ENCODE assay signal across 9 mouse cellular contexts in the genomic region with DNA sequence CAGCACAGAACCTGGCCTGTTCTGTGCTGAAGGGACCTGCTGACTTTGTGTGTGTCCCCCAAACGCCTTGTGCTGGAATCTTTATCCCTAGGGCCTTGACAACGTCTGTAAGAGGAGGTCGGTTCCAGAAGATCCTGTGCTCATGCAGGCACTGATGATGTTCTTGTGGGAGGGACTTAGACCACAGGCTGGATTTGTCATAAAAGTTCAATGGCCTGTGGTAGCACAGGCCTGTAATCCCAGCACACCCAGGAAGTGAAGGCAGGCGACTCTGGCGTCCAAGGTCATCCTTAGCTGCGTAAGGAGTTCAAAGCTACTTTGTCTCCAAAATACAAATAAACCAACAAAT. TPM values are rescaled to one million over a fixed set of nuclear protein-coding genes. Genes with fewer than 3 reads are reported as not detected.
DNase-seq lines count a peak whose midpoint lies in the region; ATAC-seq and TF ChIP-seq lines count a peak whose summit lies in the region.
"Had no signal": no experiment of that assay in that cellular context is flagged by ENCODE, and none has a peak within 500 bp of the region (broad histone marks: within the 10 kb centered on the region; RNA-seq: fewer than 3 reads in every experiment).

No protein-coding gene starts in this region.

- no peaks in the 10 kb centered on the region for H3K9me3 ChIP-seq in embryonic facial prominence, embryonic 11.5 days (replicated peaks; ENCODE audit: control insufficient read depth, low read length)
- no peaks in the 10 kb centered on the region for H3K9me3 ChIP-seq in hindbrain, embryonic 16.5 days (ENCODE audit: control insufficient read depth, low read length)
- H3K9me3 ChIP-seq in midbrain, embryonic 16.5 days (replicated peaks; ENCODE audit: control insufficient read depth, low read length, poor library complexity, severe bottlenecking): no peaks in the 10 kb centered on the region

- no peak overlapping the region for H3K9ac ChIP-seq in heart, adult 2 months (ENCODE audit: low read depth, low read length)
- no peak overlapping the region for H3K9ac ChIP-seq in embryonic facial prominence, embryonic 11.5 days (replicated peaks; ENCODE audit: low read length)
- 0 out of 2 replicates have a peak overlapping the region, but pooled peaks have one; percentile 1 for H3K9ac ChIP-seq in hindbrain, embryonic 16.5 days (ENCODE audit: low read depth, low read length)
- H3K9ac ChIP-seq in midbrain, embryonic 16.5 days (ENCODE audit: low read depth, low read length): 0 out of 2 replicates have a peak overlapping the region, but pooled peaks have one; percentile 18

- H3K4me3 ChIP-seq in heart, adult 2 months: no peak overlapping the region
- no peak overlapping the region for H3K4me3 ChIP-seq in embryonic facial prominence, embryonic 11.5 days (ENCODE audit: low read depth, low read length)
- H3K4me3 ChIP-seq in hindbrain, embryonic 16.5 days (ENCODE audit: low read length): no peak overlapping the region
- no peak overlapping the region for H3K4me3 ChIP-seq in midbrain, embryonic 16.5 days (ENCODE audit: low read depth, low read length)

- no peaks in the 10 kb centered on the region for H3K27me3 ChIP-seq in heart, adult 2 months (ENCODE audit: control insufficient read depth, insufficient read depth, low read length)
- H3K27me3 ChIP-seq in embryonic facial prominence, embryonic 11.5 days (ENCODE audit: control insufficient read depth, insufficient read depth, low read length): no peaks in the 10 kb centered on the region
- H3K27me3 ChIP-seq in hindbrain, embryonic 16.5 days (replicated peaks; ENCODE audit: control insufficient read depth, insufficient read depth, low read length): no peaks in the 10 kb centered on the region
- no peaks in the 10 kb centered on the region for H3K27me3 ChIP-seq in midbrain, embryonic 16.5 days (ENCODE audit: control insufficient read depth, insufficient read depth, low read depth, low read length)

- intact Hi-C loops in heart, adult 2 months (cut with DNase I): no loop called here
- intact Hi-C loops in heart, postnatal 36 days (cut with DNase I): no loop called here

- no peaks in the 10 kb centered on the region for H3K36me3 ChIP-seq in heart, adult 2 months (ENCODE audit: control insufficient read depth, insufficient read depth, low read length)
- no peaks in the 10 kb centered on the region for H3K36me3 ChIP-seq in embryonic facial prominence, embryonic 11.5 days (replicated peaks; ENCODE audit: control insufficient read depth, insufficient read depth, low read depth, low read length)
- H3K36me3 ChIP-seq in hindbrain, embryonic 16.5 days (ENCODE audit: control insufficient read depth, insufficient read depth, low read length): no peaks in the 10 kb centered on the region
- H3K36me3 ChIP-seq in midbrain, embryonic 16.5 days (ENCODE audit: control insufficient read depth, insufficient read depth, low read length): no peaks in the 10 kb centered on the region

- TF ChIP-seq EP300 in heart, adult 2 months (IDR thresholded peaks at IDR 0.05; ENCODE audit: insufficient read depth, low read depth, low read length): no peak

- no peak for ATAC-seq in embryonic facial prominence, embryonic 11.5 days (replicated peaks; ENCODE audit: insufficient number of reproducible peaks, low FRiP score, low TSS enrichment, low read depth)
- no peak for ATAC-seq in hindbrain, embryonic 16.5 days
- peak; percentile 15; the same call in 1 of the 2 replicates for ATAC-seq in midbrain, embryonic 16.5 days

- no peaks in the 10 kb centered on the region for H3K79me2 ChIP-seq in heart, adult 2 months (replicated peaks; ENCODE audit: control insufficient read depth, insufficient read depth, low read length)

- H3K27ac ChIP-seq in heart, adult 2 months: peak overlapping the region; percentile 57
- 0 out of 2 replicates have a peak overlapping the region, but pooled peaks have one; percentile 59 for H3K27ac ChIP-seq in embryonic facial prominence, embryonic 11.5 days (replicated peaks; ENCODE audit: low read depth, low read length)
- peak overlapping the region; percentile 51; the same call in 1 of the 2 replicates for H3K27ac ChIP-seq in hindbrain, embryonic 16.5 days (ENCODE audit: low read depth, low read length)
- peak overlapping the region; percentile 55; the same call in 1 of the 2 replicates for H3K27ac ChIP-seq in midbrain, embryonic 16.5 days (ENCODE audit: low read length)

- TF ChIP-seq CTCF in heart, adult 2 months (IDR thresholded peaks at IDR 0.05): no peak

- TF ChIP-seq POLR2A in heart, adult 2 months (IDR thresholded peaks at IDR 0.05; ENCODE audit: insufficient read depth, low read depth, low read length): no peak

- WGBS in heart, adult 2 months: 61% methylated on average over 6 of the region's 6 CpGs
- 61% methylated on average over 6 of the region's 6 CpGs for WGBS in embryonic facial prominence, embryonic 11.5 days
- WGBS in hindbrain, embryonic 16.5 days: 50% methylated on average over 6 of the region's 6 CpGs
- WGBS in midbrain, embryonic 16.5 days: 41% methylated on average over 6 of the region's 6 CpGs

- H3K4me2 ChIP-seq in embryonic facial prominence, embryonic 11.5 days (ENCODE audit: low read depth, low read length): no peak overlapping the region
- no peak overlapping the region for H3K4me2 ChIP-seq in hindbrain, embryonic 16.5 days (ENCODE audit: low read length)
- no peak overlapping the region for H3K4me2 ChIP-seq in midbrain, embryonic 16.5 days (ENCODE audit: low read length)

- peaks cover 4% of the 10 kb centered on the region; the same call in 1 of the 2 replicates for H3K4me1 ChIP-seq in heart, adult 2 months (ENCODE audit: control insufficient read depth, insufficient read depth, low read length)
- H3K4me1 ChIP-seq in embryonic facial prominence, embryonic 11.5 days (ENCODE audit: control insufficient read depth, insufficient read depth, low read length): peaks cover 3% of the 10 kb centered on the region; the same call in 1 of the 2 replicates
- peaks cover 18% of the 10 kb centered on the region for H3K4me1 ChIP-seq in hindbrain, embryonic 16.5 days (ENCODE audit: control insufficient read depth, insufficient read depth, low read depth, low read length)
- peaks cover 13% of the 10 kb centered on the region; the same call in 1 of the 2 replicates for H3K4me1 ChIP-seq in midbrain, embryonic 16.5 days (ENCODE audit: control insufficient read depth, insufficient read depth, low read length)

- no peak for DNase-seq in heart, adult 2 months
- no peak for DNase-seq in heart, postnatal 36 days
- DNase-seq in embryonic facial prominence, embryonic 11.5 days (ENCODE audit: low spot score): no peak
- DNase-seq in urinary bladder, postnatal 25 days (ENCODE audit: low spot score): no peak
- no peak for DNase-seq in frontal cortex, postnatal 25 days (ENCODE audit: low spot score in 2 of 2)
- no peak for DNase-seq in kidney, postnatal 14 days
- DNase-seq: liver had no signal

RNA-seq across cellular contexts. Expression of a gene that starts 16.9 kb away (rescaled TPM):
- total RNA-seq in heart, adult 2 months (2021): 1 to 10 TPM; 5.2 to 6.0 TPM
- 9.3 and 9.8 TPM in 2 replicates for polyA plus RNA-seq in heart, adult 2 months (2012; rRNA removed)
- total RNA-seq in heart, postnatal 36 days (2021): 1 to 10 TPM; 5.7 to 6.1 TPM
- 15.5 and 21.7 TPM in 2 replicates for polyA plus RNA-seq in embryonic facial prominence, embryonic 11.5 days (2014; fragmentation: Nextera tagmentation; extraction: Ambion mirVana)
- 27.3 and 32.5 TPM in 2 replicates for polyA plus RNA-seq in hindbrain, embryonic 16.5 days (2015; fragmentation: Nextera tagmentation; extraction: Ambion mirVana)
- 19.3 and 22.0 TPM in 2 replicates for polyA plus RNA-seq in midbrain, embryonic 16.5 days (2015; fragmentation: Nextera tagmentation; extraction: Ambion mirVana)

Comparison
In these comparisons a context has a peak if more than half of its experiments do, and no peak if none do; other contexts are left out.
1. H3K9ac ChIP-seq: peak in hindbrain, embryonic 16.5 days (single experiment) and midbrain, embryonic 16.5 days (single experiment); none in heart, adult 2 months (single experiment) and embryonic facial prominence, embryonic 11.5 days (single experiment).
2. Peak in every context shown above with its lines, with median percentiles within 50 percentile points of each other: H3K27ac ChIP-seq.